Mouse (Mus musculus): ENCODE measurements around the gene Scrt2.

Gene Scrt2

GRCm38 (mm10) chr2:152142571-152142970 lies 61.2 kb downstream of the Scrt2 start:
- no peak for DNase-seq (ENCODE audit: low spot score in 2 of 2)

GRCm38 (mm10) chr2:152143279-152144157 lies 62.2 kb downstream of the Scrt2 start, which contains the start of gene Tcf15:
Tcf15 (plus strand) TSS chr2:152143561.
- DNase-seq (ENCODE audit: low spot score in 2 of 2), result peak in 1 of 2 experiments; percentile 39

- DNase-seq (ENCODE audit: low spot score in 2 of 2), result no peak
Observed at GRCm38 (mm10) chr2:152144158-152144450, 62.8 kb downstream of the Scrt2 start.

- no peak for DNase-seq (ENCODE audit: low spot score in 2 of 2)
Observed at GRCm38 (mm10) chr2:152144501-152144900, 63.2 kb downstream of the Scrt2 start.

Measured in urinary bladder, postnatal 4 days (tissue).